Mouse (Mus musculus): ENCODE data around the gene Fbxo2. TPM values are rescaled to one million over a fixed set of nuclear protein-coding genes. Genes with fewer than 3 reads are reported as not detected.
"Not testable (repeated sequence)": the region's sequence is repeated elsewhere in the genome, so short reads cannot be mapped to it uniquely, and the experiment has no call there.

Gene Fbxo2
- total RNA-seq, 1 experiment from 2014 or later = 0.27 TPM

- 0 out of 2 replicates have a peak, but pooled peaks have one; percentile 19 for ATAC-seq (replicated peaks; ENCODE audit: low read depth, poor library complexity, severe bottlenecking)
These were observed 10.4 kb downstream of the Fbxo2 start for GRCm38 (mm10) chr4:148170842-148171241.

DNA sequence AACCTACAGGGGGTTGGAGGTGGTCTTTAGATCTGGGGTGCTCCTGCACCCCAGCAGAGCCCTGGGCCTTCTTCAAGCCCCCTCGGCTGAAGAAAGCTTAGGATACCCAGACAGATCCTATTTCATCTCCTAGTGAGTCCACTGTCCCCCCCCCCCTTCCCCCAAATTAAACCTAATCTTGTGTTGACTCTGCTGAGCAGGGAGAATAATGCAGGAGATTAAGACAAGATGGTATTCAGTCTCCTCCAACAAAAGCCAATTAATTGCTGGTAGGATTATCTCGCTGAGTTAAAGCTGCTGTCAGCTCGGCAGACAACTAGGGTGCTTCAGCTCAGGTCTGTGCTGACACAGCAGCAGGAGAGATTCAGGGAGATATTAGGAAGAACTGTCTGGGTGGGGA, 10.8 kb downstream of the Fbxo2 start:
- no peak for ATAC-seq (replicated peaks; ENCODE audit: low read depth, poor library complexity, severe bottlenecking)

GRCm38 (mm10) chr4:148173811-148174494, 13.5 kb downstream of the Fbxo2 start:
- ATAC-seq (replicated peaks; ENCODE audit: low read depth, poor library complexity, severe bottlenecking) = no peak

DNA sequence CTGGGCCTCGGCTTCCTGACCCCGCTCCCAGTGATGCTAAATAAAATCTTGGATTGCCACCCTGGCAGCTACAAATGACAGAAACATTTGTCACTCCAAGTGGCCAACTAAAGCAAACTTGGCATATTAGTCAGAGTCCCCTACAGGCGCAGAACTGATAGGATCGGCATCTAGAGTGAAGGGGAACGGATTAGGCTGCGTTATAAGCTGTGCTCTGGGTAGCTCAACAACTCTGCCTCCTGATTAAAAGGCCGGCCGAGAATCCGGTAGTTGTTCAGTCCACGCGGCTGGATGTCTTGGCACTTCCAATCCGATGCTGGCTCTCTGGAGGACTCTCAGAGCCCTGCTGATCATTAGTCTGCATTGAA, 14.1 kb downstream of the Fbxo2 start:
- ATAC-seq (replicated peaks; ENCODE audit: low read depth, poor library complexity, severe bottlenecking) = no peak

DNA sequence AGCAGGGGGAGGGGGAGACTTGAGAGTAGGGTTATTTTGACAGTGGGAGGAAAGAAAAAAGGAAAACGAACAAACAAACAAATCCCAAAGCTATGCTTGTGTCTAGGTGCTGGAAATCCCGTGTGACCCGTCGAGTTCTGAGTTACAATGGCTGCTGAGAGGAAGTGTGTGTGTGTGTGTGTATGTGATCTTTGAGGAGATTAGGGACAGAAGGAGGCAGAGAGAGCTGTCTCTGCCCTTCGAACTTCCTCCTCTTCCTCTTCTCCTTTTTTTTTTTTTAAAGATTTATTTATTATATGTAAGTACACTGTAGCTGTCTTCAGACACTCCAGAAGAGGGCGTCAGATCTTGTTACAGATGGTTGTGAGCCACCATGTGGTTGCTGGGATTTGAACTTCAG, 16.2 kb downstream of the Fbxo2 start:
- peak; percentile 57; the same call in 1 of the 2 replicates for ATAC-seq (replicated peaks; ENCODE audit: low read depth, poor library complexity, severe bottlenecking)

GRCm38 (mm10) chr4:148177716-148178115, 17.3 kb downstream of the Fbxo2 start:
- no peak for ATAC-seq (replicated peaks; ENCODE audit: low read depth, poor library complexity, severe bottlenecking)

- ATAC-seq (replicated peaks; ENCODE audit: low read depth, poor library complexity, severe bottlenecking) = no peak
These were observed 21.1 kb downstream of the Fbxo2 start for GRCm38 (mm10) chr4:148181483-148181882.

DNA sequence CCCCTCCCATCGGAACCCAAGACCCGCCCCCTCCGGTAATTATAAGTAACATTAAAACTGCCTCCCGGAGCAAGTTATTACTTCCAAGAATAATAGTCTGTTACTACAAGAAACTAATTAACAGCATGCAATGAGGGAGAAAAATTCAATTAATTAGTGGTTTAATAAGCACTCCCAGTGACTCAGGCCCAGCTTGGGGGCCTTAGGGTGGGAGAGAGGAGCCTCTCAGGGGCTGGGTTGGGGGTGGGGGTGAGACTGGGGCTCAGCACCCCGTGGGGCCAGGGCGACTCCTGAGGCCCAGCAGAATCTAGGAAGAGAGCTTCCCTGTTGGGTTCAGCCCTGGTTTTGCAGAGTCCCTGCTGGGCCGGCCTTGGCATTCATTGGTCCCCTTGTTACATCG, 21.9 kb downstream of the Fbxo2 start:
- no peak for ATAC-seq (replicated peaks; ENCODE audit: low read depth, poor library complexity, severe bottlenecking)

- ATAC-seq (replicated peaks; ENCODE audit: low read depth, poor library complexity, severe bottlenecking) = no peak
These were observed 24.1 kb downstream of the Fbxo2 start for GRCm38 (mm10) chr4:148184564-148184963.

DNA sequence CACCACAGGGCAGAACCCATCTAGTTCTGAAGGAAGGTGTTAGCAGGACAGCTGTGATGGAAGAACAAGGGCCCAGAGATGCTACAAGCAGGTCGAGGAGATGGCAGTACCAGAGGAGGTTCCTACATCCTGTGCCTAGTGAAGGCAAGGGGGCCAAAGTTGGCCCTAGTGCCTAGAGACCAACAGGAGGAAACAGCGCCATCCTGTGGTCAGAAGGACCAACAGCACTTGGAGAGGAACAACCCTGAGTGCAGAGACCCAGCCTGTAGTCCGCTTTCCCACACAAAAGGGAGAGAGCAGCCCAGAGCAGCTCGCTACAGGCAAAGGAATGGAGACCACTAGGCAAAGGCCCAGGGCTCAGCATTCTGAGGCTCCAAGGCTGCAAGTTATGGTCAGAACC, 25.4 kb downstream of the Fbxo2 start:
- ATAC-seq (replicated peaks; ENCODE audit: low read depth, poor library complexity, severe bottlenecking) = no peak

GRCm38 (mm10) chr4:148188767-148189166, 28.3 kb downstream of the Fbxo2 start:
- not testable (repeated sequence) for ATAC-seq (replicated peaks; ENCODE audit: low read depth, poor library complexity, severe bottlenecking)

GRCm38 (mm10) chr4:148192707-148193245, 32.4 kb downstream of the Fbxo2 start:
- ATAC-seq (replicated peaks; ENCODE audit: low read depth, poor library complexity, severe bottlenecking) = no peak

GRCm38 (mm10) chr4:148194400-148194799, 34.0 kb downstream of the Fbxo2 start:
- no peak for ATAC-seq (replicated peaks; ENCODE audit: low read depth, poor library complexity, severe bottlenecking)

DNA sequence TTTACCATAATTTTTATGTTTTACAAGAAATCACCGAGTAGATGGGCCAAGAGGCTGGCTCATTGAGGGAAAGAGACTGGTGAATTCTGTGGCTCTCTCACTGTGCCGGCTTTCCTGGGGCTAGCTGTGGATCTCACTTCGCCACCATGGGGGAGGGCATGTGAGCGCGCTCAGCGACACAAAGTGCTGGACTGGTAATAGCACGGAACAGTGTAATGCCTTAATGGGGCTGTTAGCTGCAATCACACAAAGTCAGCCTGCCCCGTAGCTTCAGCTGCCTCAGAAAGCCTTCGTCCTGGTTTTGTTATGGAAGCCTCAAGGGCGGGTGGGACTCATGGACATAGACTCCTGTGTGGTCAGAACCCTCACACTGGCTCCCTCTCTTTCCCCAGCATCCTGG, 38.3 kb downstream of the Fbxo2 start:
- no peak for ATAC-seq (replicated peaks; ENCODE audit: low read depth, poor library complexity, severe bottlenecking)

GRCm38 (mm10) chr4:148203557-148203956, 43.1 kb downstream of the Fbxo2 start:
- no peak for ATAC-seq (replicated peaks; ENCODE audit: low read depth, poor library complexity, severe bottlenecking)

GRCm38 (mm10) chr4:148204061-148204872, 43.8 kb downstream of the Fbxo2 start:
- peak; percentile 81 for ATAC-seq (replicated peaks; ENCODE audit: low read depth, poor library complexity, severe bottlenecking)

- no peak for ATAC-seq (replicated peaks; ENCODE audit: low read depth, poor library complexity, severe bottlenecking)
These were observed 44.4 kb downstream of the Fbxo2 start for GRCm38 (mm10) chr4:148204873-148205232.

- ATAC-seq (replicated peaks; ENCODE audit: low read depth, poor library complexity, severe bottlenecking) = no peak
These were observed 54.2 kb downstream of the Fbxo2 start for GRCm38 (mm10) chr4:148214460-148215136.

DNA sequence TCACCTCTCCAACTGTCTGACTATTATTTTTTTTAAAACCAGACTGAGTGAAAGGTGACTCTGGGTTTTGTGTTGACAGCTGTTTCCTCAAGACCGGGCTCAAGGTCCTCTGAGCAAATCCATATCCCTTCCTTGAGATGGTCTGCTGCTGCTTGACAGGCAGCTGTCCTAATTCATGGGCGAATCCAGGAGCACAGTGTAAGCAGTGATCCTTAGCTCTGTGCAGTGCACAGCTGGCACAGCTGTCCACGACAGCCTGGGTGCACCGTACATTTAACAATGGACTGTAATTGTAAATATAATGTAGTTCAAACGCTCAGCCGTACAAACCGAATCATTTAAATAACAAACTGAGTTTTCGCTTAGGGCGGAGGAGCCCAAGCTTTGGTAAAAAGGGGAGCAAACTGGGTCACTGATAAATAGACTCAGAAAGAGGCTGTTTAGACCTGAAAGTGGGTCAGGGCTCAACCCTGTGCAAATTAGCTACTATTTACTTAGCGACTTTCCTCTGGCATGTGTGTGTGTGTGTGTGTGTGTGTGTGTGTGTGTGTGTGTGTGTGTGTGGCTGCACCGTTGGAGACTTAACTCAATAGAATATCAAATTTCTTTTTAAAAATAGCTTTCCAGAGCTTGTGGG, 55.0 kb downstream of the Fbxo2 start:
- no peak for ATAC-seq (replicated peaks; ENCODE audit: low read depth, poor library complexity, severe bottlenecking)

Measured in common myeloid progenitor, adult 5-6 weeks (primary cell).